Mouse (Mus musculus) midbrain, embryonic 10.5 days (tissue): Measurements from ENCODE around the gene Amn1. TPM values are rescaled to one million over a fixed set of nuclear protein-coding genes. Genes with fewer than 3 reads are reported as not detected.
A peak's percentile ranks its signal among the peaks of the same experiment; 100 is the strongest.
"Not testable (repeated sequence)": the region's sequence is repeated elsewhere in the genome, so short reads cannot be mapped to it uniquely, and the experiment has no call there.

ENCODE experiments used
- DNase-seq: peaks from one replicate; pipeline ENCODE4 v3.0.0-alpha.2; 2017; ENCODE audit warnings: low spot score
- H3K27ac ChIP-seq: fragments of 300-500 bp; sonication (generic); replicated peaks from 2 replicates; pipeline ENCODE4 v1.5.1; 2016; ENCODE audit warnings: mild to moderate bottlenecking
- H3K27me3 ChIP-seq: fragments of 300-500 bp; sonication (generic); 2 replicates; pipeline ENCODE4 v1.6.1; 2016; ENCODE audit warnings: low read depth, mild to moderate bottlenecking; ENCODE audit not compliant: poor library complexity, severe bottlenecking
- H3K36me3 ChIP-seq: fragments of 300-500 bp; sonication (generic); 2 replicates; pipeline ENCODE4 v1.6.1; 2016; ENCODE audit warnings: mild to moderate bottlenecking, moderate library complexity
- H3K4me1 ChIP-seq: fragments of 300-500 bp; sonication (generic); 2 replicates; pipeline ENCODE4 v1.6.1; 2016
- H3K4me3 ChIP-seq: fragments of 300-500 bp; sonication (generic); 2 replicates; pipeline ENCODE4 v1.5.1; 2016; ENCODE audit warnings: mild to moderate bottlenecking, moderate library complexity
- H3K9me3 ChIP-seq: fragments of 300-500 bp; sonication (generic); replicated peaks from 2 replicates; pipeline ENCODE4 v1.6.1; 2016; ENCODE audit warnings: mild to moderate bottlenecking
- WGBS: fragments of 180-500 bp; shearing (Covaris S2); methylation state at CpG from one replicate; pipeline ENCODE4 v1.1.7; 2016; 5-methylcytosine and 5-hydroxymethylcytosine counted together
- polyA plus RNA-seq: library from polyadenylated mRNA; unstranded; fragments of >200 nt; fragmentation: Nextera tagmentation; extraction: Ambion mirVana; gene quantifications from 2 replicates; pipeline ENCODE4 v1.2.1, GENCODE M21; 2016

Amn1 gene
- polyA plus RNA-seq, 1 experiment from 2014 or later: 50.2 TPM

DNA sequence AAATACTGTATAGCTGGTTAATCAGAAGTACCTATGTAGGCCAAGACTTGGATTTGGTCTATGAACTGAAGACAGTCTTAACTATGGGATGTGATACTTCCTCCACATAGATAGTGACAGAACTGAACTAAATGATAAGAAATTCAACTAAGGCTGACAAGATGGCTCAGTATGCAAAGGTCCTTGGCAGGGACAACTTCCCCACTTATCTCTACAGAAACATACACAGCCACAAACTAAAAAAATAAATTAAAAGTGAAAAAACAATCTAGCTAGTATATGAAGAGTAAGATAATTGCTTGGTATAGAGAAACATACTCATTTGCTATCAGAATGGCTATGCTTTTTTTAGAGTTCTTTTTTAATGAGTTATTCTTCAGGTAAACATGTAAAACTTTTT, 9.4 kb downstream of the Amn1 start:
- Histone ChIP-seq H3K9me3 (no peaks in the 10 kb centered on the region; the same call in 1 of the 2 replicates), H3K4me1 (no peaks in the 10 kb centered on the region), H3K4me3 (no peak overlapping the region), H3K36me3 (peaks cover 100% of the 10 kb centered on the region), H3K27ac (no peak overlapping the region), H3K27me3 (no peaks in the 10 kb centered on the region)
- DNase-seq: no peak

DNA sequence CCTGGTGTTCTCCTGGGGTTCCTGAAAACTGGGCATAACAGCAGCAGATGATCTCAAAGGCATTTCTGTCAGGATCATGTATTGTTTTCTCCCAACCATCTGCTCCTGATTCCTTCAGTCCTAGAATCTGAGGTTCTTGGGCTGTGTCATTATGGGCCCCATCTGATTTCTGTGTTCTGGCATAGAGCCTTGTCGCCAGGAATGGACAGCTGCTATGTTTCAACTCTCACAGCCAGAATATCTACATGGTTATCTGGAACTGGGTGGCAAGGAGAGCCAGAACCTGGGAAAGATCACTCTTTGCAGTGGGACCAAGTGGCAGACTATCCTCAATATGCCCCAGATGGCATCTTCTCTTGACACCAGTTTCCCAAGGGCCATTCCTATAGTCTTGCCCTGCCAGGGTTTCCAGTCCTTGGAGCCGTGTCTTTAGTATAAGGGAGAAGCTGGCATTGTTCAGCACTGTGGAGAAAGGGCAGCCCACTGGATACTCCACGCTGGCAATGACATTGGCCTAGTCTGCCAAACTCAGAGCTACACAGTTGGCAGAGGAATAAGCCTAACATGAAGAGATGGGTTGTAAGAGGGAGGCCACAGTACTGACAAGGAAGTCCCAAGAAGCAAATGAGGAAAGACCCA, 13.5 kb downstream of the Amn1 start:
- 91% methylated on average over 3 of the region's 3 CpGs for WGBS

DNA sequence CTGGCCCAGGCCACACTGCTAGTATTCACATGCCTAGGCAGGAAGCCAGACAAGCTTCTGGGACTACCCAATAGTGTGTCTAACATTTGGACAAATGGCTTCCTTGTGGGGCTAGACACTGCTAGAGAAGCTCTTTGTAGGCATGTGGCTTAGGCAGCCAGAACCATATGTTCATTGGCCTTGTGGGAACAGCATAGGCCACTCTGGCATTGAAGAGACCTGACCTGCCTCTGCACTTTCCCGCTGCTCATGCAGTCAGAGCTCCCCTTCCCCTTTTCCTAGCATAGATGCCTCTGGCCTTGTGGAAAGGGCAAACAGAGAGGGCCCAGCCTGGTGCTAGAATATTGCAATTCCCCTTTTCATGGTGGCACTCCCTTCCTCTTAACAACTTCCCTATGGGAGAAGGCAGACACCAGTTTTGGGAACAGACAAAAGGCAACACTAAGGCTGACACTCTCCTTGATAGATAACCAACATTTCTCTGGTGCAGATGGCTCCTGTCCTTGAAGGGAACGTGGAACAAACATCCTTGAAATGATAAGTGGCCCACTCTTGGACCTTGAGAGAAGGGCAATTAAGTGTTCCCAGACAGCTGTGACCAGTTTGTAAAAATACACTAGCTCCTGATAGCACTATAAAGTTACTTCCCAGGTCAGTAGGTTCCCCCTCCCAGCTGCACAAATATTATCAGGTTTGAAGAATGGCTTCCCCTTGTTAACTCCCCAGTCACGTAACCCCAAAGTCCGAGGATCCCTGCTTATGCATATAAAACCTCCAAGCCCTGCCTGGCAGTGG, 14.5 kb downstream of the Amn1 start:
- H3K4me1 ChIP-seq: no peaks in the 10 kb centered on the region
- no peak for DNase-seq
- no peaks in the 10 kb centered on the region; the same call in 1 of the 2 replicates for H3K9me3 ChIP-seq
- no peak overlapping the region for H3K4me3 ChIP-seq
- 82% methylated on average over 4 of the region's 4 CpGs for WGBS
- H3K27me3 ChIP-seq: no peaks in the 10 kb centered on the region
- no peak overlapping the region for H3K27ac ChIP-seq
- H3K36me3 ChIP-seq: peaks cover 86% of the 10 kb centered on the region

More for the DNA sequence above, 13.5 kb downstream of the Amn1 start:
- no peak overlapping the region for H3K27ac ChIP-seq
- H3K36me3 ChIP-seq: peaks cover 86% of the 10 kb centered on the region
- H3K4me1 ChIP-seq: no peaks in the 10 kb centered on the region
- DNase-seq: no peak
- H3K27me3 ChIP-seq: no peaks in the 10 kb centered on the region
- no peak overlapping the region for H3K4me3 ChIP-seq
- H3K9me3 ChIP-seq: no peaks in the 10 kb centered on the region; the same call in 1 of the 2 replicates

DNA sequence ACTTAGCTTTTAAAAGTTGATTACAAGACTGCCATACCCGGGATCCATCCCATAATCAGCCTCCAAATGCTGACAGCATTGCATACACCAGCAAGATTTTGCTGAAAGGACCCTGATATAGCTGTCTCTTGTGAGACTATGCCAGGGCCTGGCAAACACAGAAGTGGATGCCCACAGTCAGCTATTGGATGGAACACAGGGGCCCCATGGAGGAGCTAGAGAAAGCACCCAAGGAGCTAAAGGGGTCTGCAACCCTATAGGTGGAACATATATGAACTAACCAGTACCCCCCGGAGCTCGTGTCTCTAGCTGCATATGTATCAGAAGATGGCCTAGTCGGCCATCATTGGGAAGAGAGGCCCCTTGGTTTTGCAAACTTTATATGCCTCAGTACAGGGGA, 18.5 kb downstream of the Amn1 start:
- not testable (repeated sequence) for H3K27me3 ChIP-seq, H3K9me3 ChIP-seq, H3K4me1 ChIP-seq, H3K4me3 ChIP-seq, DNase-seq, H3K27ac ChIP-seq
- WGBS: 87% methylated on average over 4 of the region's 4 CpGs
- peaks cover 82% of the 10 kb centered on the region for H3K36me3 ChIP-seq

DNA sequence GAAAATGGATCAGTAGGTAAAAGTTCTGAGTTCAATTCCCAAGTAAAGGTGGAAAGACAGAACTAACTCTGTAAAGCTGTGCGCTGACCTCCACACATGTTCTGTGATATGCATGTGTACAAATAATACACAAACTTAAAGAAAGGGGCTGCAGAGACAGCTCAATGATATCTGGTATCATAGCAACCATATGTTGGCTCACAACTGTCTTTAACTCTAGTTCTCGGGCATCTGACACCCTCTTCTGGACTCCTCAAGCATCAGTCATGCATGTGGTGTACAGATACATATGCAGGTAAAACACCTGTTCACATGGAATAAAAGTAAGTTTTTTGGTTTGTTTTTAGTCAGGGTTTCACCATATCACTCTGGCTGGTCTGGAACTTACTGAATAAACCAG, 20.1 kb downstream of the Amn1 start:
- DNase-seq: no peak
- no peaks in the 10 kb centered on the region for H3K4me1 ChIP-seq
- H3K27me3 ChIP-seq: no peaks in the 10 kb centered on the region
- no peak overlapping the region for H3K27ac ChIP-seq
- WGBS: 95% methylated on average over 2 of the region's 2 CpGs
- peaks cover 82% of the 10 kb centered on the region for H3K36me3 ChIP-seq
- H3K9me3 ChIP-seq: no peaks in the 10 kb centered on the region
- H3K4me3 ChIP-seq: no peak overlapping the region

DNA sequence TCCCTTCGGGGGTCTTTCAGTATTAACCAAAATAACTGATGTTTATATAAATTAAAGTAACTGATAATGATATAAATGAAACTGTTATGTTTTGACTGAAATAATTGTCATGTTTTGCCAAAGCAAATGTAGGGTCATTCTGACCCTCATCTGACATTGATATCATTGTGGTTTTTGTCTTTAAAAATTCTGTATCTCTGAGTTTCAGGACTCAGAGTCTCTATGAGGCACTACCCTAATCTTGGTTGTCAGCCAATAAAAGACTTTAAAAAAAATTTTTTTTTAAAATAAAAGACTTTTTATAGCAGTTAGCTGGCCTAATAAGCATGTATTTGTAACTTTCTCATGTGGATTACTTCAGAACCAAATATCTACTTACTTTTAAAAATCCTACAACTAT, 20.8 kb downstream of the Amn1 start:
- H3K4me3 ChIP-seq: no peak overlapping the region
- H3K27me3 ChIP-seq: no peaks in the 10 kb centered on the region
- H3K36me3 ChIP-seq: peaks cover 84% of the 10 kb centered on the region
- H3K9me3 ChIP-seq: no peaks in the 10 kb centered on the region
- 94% methylated on average over 1 of the region's 1 CpGs for WGBS
- no peaks in the 10 kb centered on the region for H3K4me1 ChIP-seq
- no peak overlapping the region for H3K27ac ChIP-seq
- DNase-seq: no peak

DNA sequence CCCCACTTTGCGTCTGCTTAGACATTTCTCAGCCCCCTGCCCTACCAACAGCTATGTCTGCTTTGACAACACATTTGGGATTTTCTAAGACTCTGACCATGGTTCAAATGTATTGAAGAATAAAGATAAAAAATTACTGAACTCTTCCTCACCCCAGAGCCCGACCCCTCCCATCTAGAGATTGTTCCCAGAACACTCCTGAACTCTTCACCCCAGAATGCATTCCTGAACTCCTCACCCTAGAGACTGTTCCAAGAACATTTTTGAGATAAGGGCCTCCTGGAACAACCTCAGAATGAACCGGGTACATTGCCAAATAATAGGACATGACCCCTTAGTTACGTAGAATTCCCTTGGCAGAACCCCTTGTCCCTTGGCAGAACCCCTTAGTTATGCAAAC, 21.5 kb downstream of the Amn1 start:
- not testable (repeated sequence) for H3K4me3 ChIP-seq, H3K4me1 ChIP-seq, H3K27me3 ChIP-seq, H3K9me3 ChIP-seq, H3K27ac ChIP-seq, DNase-seq
- 94% methylated on average over 3 of the region's 4 CpGs for WGBS
- H3K36me3 ChIP-seq: peaks cover 90% of the 10 kb centered on the region

DNA sequence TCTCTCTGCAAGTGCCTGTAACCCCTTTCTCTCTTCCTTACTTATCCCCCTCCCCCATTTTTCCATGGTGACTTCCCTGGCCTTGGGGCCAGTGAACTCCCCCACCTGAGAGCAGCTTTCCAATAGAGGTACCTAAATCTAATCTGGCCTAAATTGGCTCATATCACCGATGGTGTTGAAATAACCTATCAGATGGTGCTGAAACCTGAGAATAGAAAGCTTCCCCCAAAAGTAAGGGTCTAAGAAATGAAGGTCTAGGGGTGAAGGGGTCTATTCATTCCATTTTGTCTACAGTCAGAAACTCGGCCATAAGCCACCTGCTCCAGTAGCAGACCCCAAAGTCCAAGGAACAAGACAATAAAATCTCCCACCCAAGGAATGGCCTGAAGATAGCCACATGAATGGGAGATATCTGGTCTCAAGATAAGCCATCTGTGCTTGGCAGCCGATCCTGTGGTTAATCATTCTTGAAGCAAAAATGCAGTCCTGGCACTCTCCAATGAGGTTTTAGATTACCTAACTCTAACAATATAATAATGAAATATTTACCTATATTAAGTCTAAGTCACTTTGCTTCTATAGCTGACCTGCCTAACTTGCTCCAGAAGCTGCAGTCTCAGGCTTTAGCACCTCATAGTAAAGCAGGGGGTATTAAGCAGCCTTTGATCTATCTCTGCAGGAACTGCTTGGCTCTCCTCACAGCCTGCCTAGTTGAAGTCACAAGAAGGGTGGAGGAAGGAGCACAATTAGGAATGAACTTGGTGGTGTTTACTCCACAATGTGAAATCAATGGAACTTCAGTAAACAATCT, 33.3 kb downstream of the Amn1 start:
- peak overlapping the region; percentile 74; the same call in 1 of the 2 replicates for H3K27ac ChIP-seq
- DNase-seq: no peak
- 73% methylated on average over 3 of the region's 3 CpGs for WGBS
- peaks cover 65% of the 10 kb centered on the region for H3K36me3 ChIP-seq
- H3K4me3 ChIP-seq: no peak overlapping the region
- no peaks in the 10 kb centered on the region for H3K27me3 ChIP-seq
- H3K9me3 ChIP-seq: no peaks in the 10 kb centered on the region
- H3K4me1 ChIP-seq: peaks cover 18% of the 10 kb centered on the region

DNA sequence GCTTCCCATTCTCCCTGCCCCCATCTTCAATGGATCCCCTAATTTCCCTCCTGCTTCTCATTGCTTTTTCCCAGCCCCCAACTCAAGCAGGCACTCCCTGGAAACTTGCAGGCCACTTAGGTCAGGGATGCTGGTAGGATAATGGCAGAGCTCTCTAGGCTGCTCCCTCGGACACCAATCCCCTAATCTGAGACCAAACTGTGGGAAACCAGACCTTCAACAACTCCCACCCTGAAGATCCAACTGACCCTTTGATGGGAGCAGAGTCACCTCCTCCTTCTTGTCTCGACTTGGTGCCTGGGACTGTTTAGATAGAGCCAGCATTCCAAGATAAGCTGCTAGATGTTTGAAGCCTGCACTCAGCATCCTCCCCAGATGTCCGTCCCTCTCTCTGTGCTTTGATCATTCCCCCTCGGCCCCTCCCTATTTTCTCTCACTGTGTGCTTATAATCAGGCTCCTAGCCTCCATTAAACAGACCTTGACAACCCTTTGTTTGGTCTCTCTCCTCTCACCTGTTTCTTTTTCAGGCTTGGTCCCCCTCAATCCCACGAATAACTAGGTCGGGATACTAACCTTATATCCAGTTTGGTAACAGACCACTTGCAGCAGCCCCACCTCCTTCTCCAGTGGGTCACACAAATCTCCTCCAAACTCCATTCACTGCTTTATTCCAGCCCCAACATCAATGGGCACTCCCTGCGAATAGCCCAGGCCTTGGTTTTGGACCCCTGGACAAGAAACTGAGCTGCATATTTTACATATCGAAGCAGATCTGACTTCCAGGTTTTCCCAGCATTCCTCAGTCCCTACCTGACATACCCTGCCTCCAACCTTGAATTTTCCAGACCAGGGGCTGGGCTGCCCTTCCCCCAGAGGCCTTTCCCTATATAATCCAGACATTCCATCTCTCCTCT, 34.1 kb downstream of the Amn1 start:
- DNase-seq: peak; percentile 23
- Histone ChIP-seq H3K4me1 (peaks cover 18% of the 10 kb centered on the region), H3K27me3 (no peaks in the 10 kb centered on the region), H3K9me3 (no peaks in the 10 kb centered on the region), H3K4me3 (no peak overlapping the region), H3K36me3 (peaks cover 60% of the 10 kb centered on the region), H3K27ac (peak overlapping the region; percentile 74)
- WGBS: 21% methylated on average over 8 of the region's 8 CpGs

DNA sequence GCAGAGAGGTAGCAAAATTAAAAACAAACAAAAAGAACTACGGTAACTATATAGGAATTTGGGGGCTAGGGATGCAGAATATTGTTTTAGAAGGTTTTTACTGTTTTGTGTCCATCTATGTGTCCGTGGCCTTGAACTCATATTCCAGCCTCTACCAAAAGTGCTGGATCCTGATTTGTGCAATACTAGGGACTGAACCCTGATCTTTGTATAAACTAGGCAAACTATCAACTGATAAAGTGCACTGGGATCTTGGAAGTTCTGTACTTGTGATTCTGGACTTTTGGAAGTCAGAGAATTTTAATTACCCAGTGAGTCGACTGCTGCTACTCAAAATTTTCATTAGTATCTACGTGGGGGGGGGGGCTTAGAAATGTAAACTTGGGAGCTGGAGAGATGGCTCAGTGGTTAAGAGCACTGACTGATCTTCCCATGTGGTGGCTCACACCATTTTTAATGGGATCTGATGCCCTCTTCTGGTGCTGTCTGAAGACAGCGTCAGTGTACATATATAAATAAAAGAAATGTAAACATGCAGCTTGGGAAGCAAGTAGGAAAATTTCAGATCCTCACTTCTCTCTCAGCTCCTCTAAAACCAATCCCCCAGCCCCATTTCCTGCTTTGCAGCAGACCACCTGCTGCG, 34.9 kb downstream of the Amn1 start:
- H3K4me3 ChIP-seq: no peak overlapping the region
- H3K36me3 ChIP-seq: peaks cover 54% of the 10 kb centered on the region
- peaks cover 18% of the 10 kb centered on the region for H3K4me1 ChIP-seq
- H3K27ac ChIP-seq: peak overlapping the region; percentile 74
- H3K9me3 ChIP-seq: no peaks in the 10 kb centered on the region
- no peaks in the 10 kb centered on the region for H3K27me3 ChIP-seq
- WGBS: 42% methylated on average over 6 of the region's 6 CpGs
- DNase-seq: no peak

DNA sequence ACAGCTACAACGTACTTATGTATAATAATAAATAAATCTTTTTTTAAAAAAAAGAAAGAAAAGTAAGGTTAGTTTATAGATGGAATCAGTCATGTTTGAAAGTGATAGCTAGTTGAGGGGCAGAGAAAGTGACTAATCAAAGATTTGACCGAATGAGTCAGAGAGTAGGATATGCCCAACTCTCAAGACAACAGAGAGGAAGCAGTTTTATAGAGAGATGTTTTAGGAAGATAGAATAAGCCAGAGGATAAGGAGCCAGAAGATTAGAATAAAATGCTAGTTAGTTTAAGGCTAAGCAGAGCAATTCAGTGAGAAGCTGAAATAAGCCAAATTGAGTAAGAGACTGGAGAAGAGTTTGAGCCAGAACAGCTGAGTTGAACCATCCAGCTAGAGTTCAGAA, 36.4 kb downstream of the Amn1 start:
- no peak for DNase-seq
- WGBS: 94% methylated on average over 2 of the region's 2 CpGs
- Histone ChIP-seq H3K27ac (no peak overlapping the region), H3K9me3 (no peaks in the 10 kb centered on the region), H3K36me3 (peaks cover 39% of the 10 kb centered on the region), H3K4me1 (peaks cover 18% of the 10 kb centered on the region), H3K4me3 (no peak overlapping the region), H3K27me3 (no peaks in the 10 kb centered on the region)
